Mouse (Mus musculus): ENCODE data around the gene Angptl8. TPM values are rescaled to one million over a fixed set of nuclear protein-coding genes. Genes with fewer than 3 reads are reported as not detected.

The Angptl8 gene
- total and polyA plus RNA-seq, 2 experiments, result 13.6 to 258 TPM

DNA sequence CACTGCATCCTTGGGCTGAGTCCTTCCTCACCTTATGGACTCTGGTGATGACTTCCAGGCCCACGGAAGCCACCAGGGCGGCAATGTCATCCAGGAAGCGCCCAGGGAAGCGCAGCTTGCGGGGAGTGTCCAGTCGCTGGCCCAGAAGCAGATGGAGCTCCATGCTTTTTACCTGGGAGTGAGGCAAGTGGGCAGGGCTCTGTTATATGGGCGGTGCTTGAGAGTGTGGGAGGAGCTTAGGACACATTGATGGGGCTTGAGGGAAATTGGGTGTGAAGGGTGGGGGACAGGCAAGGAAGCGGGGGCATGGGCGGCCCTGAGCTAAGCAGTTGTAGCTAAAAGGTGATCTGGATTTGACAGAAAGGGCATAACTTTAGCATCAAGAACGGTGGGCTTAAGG is 10.9 kb upstream of the Angptl8 start:
- TF ChIP-seq POLR2A (IDR thresholded peaks at IDR 0.05; ENCODE audit: extremely low read depth, insufficient read depth, low read length) (no peak), CTCF (IDR thresholded peaks at IDR 0.05; ENCODE audit: low read depth, low read length) (no peak)
- no peak overlapping the region for H3K27ac ChIP-seq (replicated peaks; ENCODE audit: insufficient read depth, low read depth, low read length)
- DNase-seq (ENCODE audit: extremely low read depth, low read depth, low spot score), result no peak
- H3K79me2 ChIP-seq (ENCODE audit: control insufficient read depth, insufficient read depth, low read length), result no peaks in the 10 kb centered on the region
- peaks cover 9% of the 10 kb centered on the region; the same call in 1 of the 2 replicates for H3K4me1 ChIP-seq (ENCODE audit: control insufficient read depth, insufficient read depth, low read length)
- H3K36me3 ChIP-seq (ENCODE audit: control insufficient read depth, insufficient read depth, low read length), result no peaks in the 10 kb centered on the region
- 93% methylated on average over 10 of the region's 10 CpGs for WGBS
- no peak overlapping the region for H3K9ac ChIP-seq (ENCODE audit: low read depth, low read length)
- no peaks in the 10 kb centered on the region for H3K27me3 ChIP-seq (ENCODE audit: control insufficient read depth, insufficient read depth, low read length)
- no peak overlapping the region for H3K4me3 ChIP-seq (ENCODE audit: insufficient read depth, low read depth, low read length)

DNA sequence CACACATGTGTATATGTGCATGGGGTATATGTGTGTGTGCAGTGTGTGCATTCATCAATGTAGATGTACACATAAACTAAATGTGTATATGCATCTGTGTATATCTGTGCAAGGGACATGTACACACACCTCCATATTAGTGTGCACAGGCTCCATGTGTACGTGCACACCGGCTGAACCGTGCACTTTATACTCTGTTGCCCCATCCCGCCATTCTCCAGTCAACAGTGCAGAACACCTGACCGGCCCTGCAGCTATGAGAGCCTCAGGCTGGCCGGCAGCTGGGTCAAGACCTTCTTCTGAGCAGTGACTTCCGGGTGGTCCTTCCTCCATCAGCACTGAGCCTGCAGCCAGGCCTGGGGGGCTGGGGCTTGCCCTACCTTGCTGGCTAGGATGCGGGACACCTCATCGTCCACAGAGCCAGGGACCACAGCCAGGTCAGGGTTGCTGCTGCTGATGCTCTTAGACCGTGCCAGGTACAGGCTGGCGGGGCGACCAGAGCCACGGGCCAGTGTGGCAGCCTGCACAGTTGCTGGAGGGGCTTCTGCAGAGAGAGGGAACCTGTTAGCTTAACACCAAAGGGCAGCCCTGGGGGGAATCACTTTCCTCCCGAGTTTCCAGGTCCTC is 5.4 kb upstream of the Angptl8 start:
- Histone ChIP-seq H3K27ac (replicated peaks; ENCODE audit: insufficient read depth, low read depth, low read length) (peak overlapping the region; percentile 88), H3K4me3 (ENCODE audit: insufficient read depth, low read depth, low read length) (peak overlapping the region; percentile 8; the same call in 1 of the 2 replicates), H3K4me1 (ENCODE audit: control insufficient read depth, insufficient read depth, low read length) (peaks cover 34% of the 10 kb centered on the region), H3K27me3 (ENCODE audit: control insufficient read depth, insufficient read depth, low read length) (no peaks in the 10 kb centered on the region), H3K9ac (ENCODE audit: low read depth, low read length) (peak overlapping the region; percentile 5), H3K36me3 (ENCODE audit: control insufficient read depth, insufficient read depth, low read length) (no peaks in the 10 kb centered on the region), H3K79me2 (ENCODE audit: control insufficient read depth, insufficient read depth, low read length) (no peaks in the 10 kb centered on the region; the same call in 1 of the 2 replicates)
- TF ChIP-seq CTCF (IDR thresholded peaks at IDR 0.05; ENCODE audit: low read depth, low read length) (no peak), POLR2A (IDR thresholded peaks at IDR 0.05; ENCODE audit: extremely low read depth, insufficient read depth, low read length) (no peak)
- WGBS, result 23% methylated on average over 14 of the region's 14 CpGs
- DNase-seq (ENCODE audit: extremely low read depth, low read depth, low spot score), result peak; percentile 60

DNA sequence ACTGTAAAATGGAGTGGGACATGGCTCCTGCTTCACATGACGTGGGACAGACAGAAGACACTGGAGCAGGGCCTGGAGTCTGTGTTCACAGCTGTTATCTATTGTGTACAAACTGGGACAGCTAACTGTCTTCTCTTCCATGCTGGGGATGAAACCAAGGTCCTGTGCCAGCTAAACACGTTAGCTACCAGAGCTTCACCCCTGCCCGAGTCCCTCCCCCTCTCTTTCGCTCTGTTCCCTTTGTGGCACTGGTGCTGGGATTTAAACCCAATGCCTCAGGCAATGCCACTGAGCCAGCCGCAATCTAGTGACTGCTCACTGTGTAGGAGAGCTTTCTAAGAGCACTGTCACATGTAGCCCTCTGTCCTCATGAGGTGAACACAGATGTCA is 4.9 kb upstream of the Angptl8 start:
- H3K79me2 ChIP-seq (ENCODE audit: control insufficient read depth, insufficient read depth, low read length), result no peaks in the 10 kb centered on the region; the same call in 1 of the 2 replicates
- peak overlapping the region; percentile 88 for H3K27ac ChIP-seq (replicated peaks; ENCODE audit: insufficient read depth, low read depth, low read length)
- peak; percentile 95 for DNase-seq (ENCODE audit: extremely low read depth, low read depth, low spot score)
- no peak overlapping the region for H3K4me3 ChIP-seq (ENCODE audit: insufficient read depth, low read depth, low read length)
- H3K9ac ChIP-seq (ENCODE audit: low read depth, low read length), result peak overlapping the region; percentile 27
- TF ChIP-seq CTCF (IDR thresholded peaks at IDR 0.05; ENCODE audit: low read depth, low read length) (no peak), POLR2A (IDR thresholded peaks at IDR 0.05; ENCODE audit: extremely low read depth, insufficient read depth, low read length) (no peak)
- H3K36me3 ChIP-seq (ENCODE audit: control insufficient read depth, insufficient read depth, low read length), result no peaks in the 10 kb centered on the region
- 23% methylated on average over 5 of the region's 5 CpGs for WGBS
- peaks cover 35% of the 10 kb centered on the region for H3K4me1 ChIP-seq (ENCODE audit: control insufficient read depth, insufficient read depth, low read length)
- H3K27me3 ChIP-seq (ENCODE audit: control insufficient read depth, insufficient read depth, low read length), result no peaks in the 10 kb centered on the region

- TF ChIP-seq CTCF (IDR thresholded peaks at IDR 0.05; ENCODE audit: low read depth, low read length), result peak; percentile 71
- 0 out of 2 replicates have a peak, but pooled peaks have one; percentile 7 for TF ChIP-seq POLR2A (IDR thresholded peaks at IDR 0.05; ENCODE audit: extremely low read depth, insufficient read depth, low read length)
- Histone ChIP-seq H3K27ac (replicated peaks; ENCODE audit: insufficient read depth, low read depth, low read length) (peak overlapping the region; percentile 90), H3K79me2 (ENCODE audit: control insufficient read depth, insufficient read depth, low read length) (no peaks in the 10 kb centered on the region; the same call in 1 of the 2 replicates), H3K27me3 (ENCODE audit: control insufficient read depth, insufficient read depth, low read length) (no peaks in the 10 kb centered on the region), H3K4me3 (ENCODE audit: insufficient read depth, low read depth, low read length) (no peak overlapping the region), H3K9ac (ENCODE audit: low read depth, low read length) (peak overlapping the region; percentile 53), H3K4me1 (ENCODE audit: control insufficient read depth, insufficient read depth, low read length) (peaks cover 35% of the 10 kb centered on the region), H3K36me3 (ENCODE audit: control insufficient read depth, insufficient read depth, low read length) (no peaks in the 10 kb centered on the region)
- peak; percentile 99 for DNase-seq (ENCODE audit: extremely low read depth, low read depth, low spot score)
- 23% methylated on average over 11 of the region's 11 CpGs for WGBS
Measured at GRCm38 (mm10) chr9:21830936-21831335, 4.4 kb upstream of the Angptl8 start.

DNA sequence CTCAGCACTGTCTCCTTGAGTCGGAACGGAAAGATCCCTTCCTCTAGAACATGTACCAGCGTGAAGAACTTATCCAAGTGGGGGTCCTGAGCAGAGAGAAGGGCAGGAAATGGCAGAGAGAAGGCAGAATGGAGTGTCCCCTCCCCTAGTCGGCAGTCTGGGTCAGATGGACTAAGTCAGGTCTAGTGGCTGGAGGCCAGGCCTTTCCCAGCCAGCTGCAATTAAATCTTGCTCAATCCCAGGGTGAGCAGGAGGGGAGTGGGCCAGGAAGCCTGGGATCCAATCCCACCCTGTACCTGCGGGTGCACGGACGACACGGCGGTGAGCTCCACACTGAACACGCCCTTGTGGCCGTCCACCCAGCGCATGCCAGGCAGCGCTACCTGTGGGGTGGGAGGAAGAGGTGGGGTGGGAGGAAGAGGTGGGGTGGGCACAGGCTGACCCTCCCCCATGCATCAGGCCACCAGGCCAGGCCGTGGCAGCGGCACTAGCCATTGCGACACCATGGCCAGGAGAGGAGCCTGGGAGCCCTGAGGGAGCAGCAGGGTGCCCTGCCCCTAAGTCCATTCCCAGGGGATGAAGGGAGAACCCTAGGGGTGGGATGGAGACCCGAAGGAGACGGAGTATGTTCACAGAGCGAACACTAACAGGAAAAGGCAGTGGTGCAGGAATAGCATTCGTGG is 3.6 kb upstream of the Angptl8 start:
- Histone ChIP-seq H3K4me1 (ENCODE audit: control insufficient read depth, insufficient read depth, low read length) (peaks cover 36% of the 10 kb centered on the region), H3K36me3 (ENCODE audit: control insufficient read depth, insufficient read depth, low read length) (no peaks in the 10 kb centered on the region), H3K27me3 (ENCODE audit: control insufficient read depth, insufficient read depth, low read length) (no peaks in the 10 kb centered on the region), H3K4me3 (ENCODE audit: insufficient read depth, low read depth, low read length) (peak overlapping the region; percentile 59), H3K9ac (ENCODE audit: low read depth, low read length) (peak overlapping the region; percentile 53), H3K27ac (replicated peaks; ENCODE audit: insufficient read depth, low read depth, low read length) (peak overlapping the region; percentile 90), H3K79me2 (ENCODE audit: control insufficient read depth, insufficient read depth, low read length) (no peaks in the 10 kb centered on the region; the same call in 1 of the 2 replicates)
- 31% methylated on average over 20 of the region's 20 CpGs for WGBS
- peak; percentile 92 for DNase-seq (ENCODE audit: extremely low read depth, low read depth, low spot score)
- TF ChIP-seq CTCF (IDR thresholded peaks at IDR 0.05; ENCODE audit: low read depth, low read length) (no peak), POLR2A (IDR thresholded peaks at IDR 0.05; ENCODE audit: extremely low read depth, insufficient read depth, low read length) (no peak)

All from liver, adult 2 months (tissue).